Mouse (Mus musculus): ENCODE measurements around the gene Dync1i2. TPM values are rescaled to one million over a fixed set of nuclear protein-coding genes. Genes with fewer than 3 reads are reported as not detected.

The Dync1i2 gene
- total RNA-seq (2012; rRNA removed) (22.9 and 24.6 TPM in 2 replicates), total RNA-seq (2014; rRNA removed) (38.6 and 47.2 TPM in 2 replicates), polyA plus RNA-seq (2012; ENCODE audit: insufficient read length, low read depth) (69.5 and 74.3 TPM in 2 replicates)

- Histone ChIP-seq H3K4me1 (ENCODE audit: control insufficient read depth in 1 of 2, insufficient read depth in 2 of 2) (peaks cover 2 to 16% of the 10 kb centered on the region in 2 experiments), H3K36me3 (replicated peaks in 1 of 2; ENCODE audit: control insufficient read depth in 1 of 2, insufficient read depth in 1 of 2, low read length in 1 of 2) (peaks cover 11 to 12% of the 10 kb centered on the region in 2 experiments), H3K79me2 (replicated peaks; ENCODE audit: control insufficient read depth, extremely low read depth, insufficient read depth, poor library complexity, severe bottlenecking) (peaks cover 9% of the 10 kb centered on the region), H3K4me3 (replicated peaks in 1 of 3; ENCODE audit: low read depth in 2 of 3, low read length in 2 of 3, poor library complexity in 1 of 3) (peak within 1 kb of the TSS; percentile 86 to 93 (median 91)), H3K4me2 (ENCODE audit: insufficient read depth, low read depth, poor library complexity, severe bottlenecking) (peak within 1 kb of the TSS; percentile 89), H3K9ac (ENCODE audit: insufficient read depth, low read depth) (peak within 1 kb of the TSS; percentile 80), H3K27me3 (replicated peaks) (no peaks in the 10 kb centered on the region), H3K9me3 (replicated peaks; ENCODE audit: low read length) (no peaks in the 10 kb centered on the region), H3K27ac (ENCODE audit: insufficient read depth, low read depth) (peak within 1 kb of the TSS; percentile 9; the same call in 1 of the 2 replicates)
- DNase-seq (ENCODE audit: extremely low read depth): peak; percentile 92
- peak; percentile 94; the same call in 1 of the 2 replicates for TF ChIP-seq GABPA (IDR thresholded peaks at IDR 0.05; ENCODE audit: insufficient replicate concordance, low read depth, low read length)
- TF ChIP-seq POLR2AphosphoS2 (IDR thresholded peaks at IDR 0.05; ENCODE audit: low read depth, low read length): peak; percentile 50; the same call in 1 of the 2 replicates
- no peak for TF ChIP-seq NRF1 (IDR thresholded peaks at IDR 0.05; ENCODE audit: low read depth, low read length)
- no peak for TF ChIP-seq RCOR1 (conservative IDR thresholded peaks at IDR 0.05; ENCODE audit: low read depth, low read length)
- no peak for TF ChIP-seq MAFK (IDR thresholded peaks at IDR 0.05; ENCODE audit: insufficient replicate concordance, low read length)
- TF ChIP-seq USF2 (conservative IDR thresholded peaks at IDR 0.05; ENCODE audit: low read depth, low read length): no peak
- peak; percentile 75 for TF ChIP-seq POLR2A (IDR thresholded peaks at IDR 0.05; ENCODE audit: low read depth, low read length)
- peak; percentile 84; the same call in 1 of the 2 replicates for TF ChIP-seq SIN3A (IDR thresholded peaks at IDR 0.05; ENCODE audit: low read length)
- TF ChIP-seq CTCF (conservative IDR thresholded peaks at IDR 0.05 in 1 of 2, IDR thresholded peaks at IDR 0.05 in 1 of 2; ENCODE audit: low read depth in 2 of 2, low read length in 2 of 2): no peak
- TF ChIP-seq CHD1 (IDR thresholded peaks at IDR 0.05; ENCODE audit: low read depth, low read length): no peak
- no peak for TF ChIP-seq ZKSCAN1 (IDR thresholded peaks at IDR 0.05; ENCODE audit: borderline replicate concordance, low read depth, low read length)
- no peak for TF ChIP-seq PAX5 (IDR thresholded peaks at IDR 0.05; ENCODE audit: low read length)
- TF ChIP-seq BHLHE40 (IDR thresholded peaks at IDR 0.05; ENCODE audit: low read depth, low read length): no peak
- peak; percentile 100 for TF ChIP-seq KAT2A (IDR thresholded peaks at IDR 0.05; ENCODE audit: insufficient replicate concordance, low read length)
- no peak for TF ChIP-seq JUND (conservative IDR thresholded peaks at IDR 0.05; ENCODE audit: low read depth, low read length)
- TF ChIP-seq TBP (conservative IDR thresholded peaks at IDR 0.05; ENCODE audit: low read depth, low read length): peak; percentile 54; the same call in 1 of the 2 replicates
- TF ChIP-seq USF1 (IDR thresholded peaks at IDR 0.05; ENCODE audit: low read depth, low read length): no peak
- 0 out of 2 replicates have a peak, but pooled peaks have one; percentile 44 for TF ChIP-seq NELFE (IDR thresholded peaks at IDR 0.05; ENCODE audit: low read depth, low read length)
- peak; percentile 77 for TF ChIP-seq CHD2 (IDR thresholded peaks at IDR 0.05; ENCODE audit: low read length)
- no peak for TF ChIP-seq ZC3H11A (IDR thresholded peaks at IDR 0.05; ENCODE audit: low read depth, low read length)
- TF ChIP-seq ZNF384 (IDR thresholded peaks at IDR 0.05; ENCODE audit: low read depth, low read length): no peak
- no peak for TF ChIP-seq JUN (IDR thresholded peaks at IDR 0.05; ENCODE audit: insufficient read depth, low read depth, low read length)
- peak; percentile 86 for TF ChIP-seq ELF1 (IDR thresholded peaks at IDR 0.05; ENCODE audit: low read depth, low read length)
- peak; percentile 77; the same call in 1 of the 2 replicates for TF ChIP-seq MXI1 (IDR thresholded peaks at IDR 0.05; ENCODE audit: low read depth, low read length)
- TF ChIP-seq MAX (IDR thresholded peaks at IDR 0.05; ENCODE audit: low read length): no peak
- peak; percentile 87 for TF ChIP-seq MYC (IDR thresholded peaks at IDR 0.05; ENCODE audit: low read depth, low read length)
- TF ChIP-seq EP300 (IDR thresholded peaks at IDR 0.05; ENCODE audit: low read length): no peak
- TF ChIP-seq HCFC1 (IDR thresholded peaks at IDR 0.05; ENCODE audit: low read depth, low read length): peak; percentile 100
- TF ChIP-seq RAD21 (IDR thresholded peaks at IDR 0.05; ENCODE audit: low read depth, low read length): no peak
- 0 out of 2 replicates have a peak, but pooled peaks have one; percentile 28 for TF ChIP-seq E2F4 (IDR thresholded peaks at IDR 0.05; ENCODE audit: insufficient replicate concordance, low read depth, low read length)
- TF ChIP-seq IRF4 (IDR thresholded peaks at IDR 0.05; ENCODE audit: low read depth, low read length): no peak
- no peak for TF ChIP-seq ZMIZ1 (IDR thresholded peaks at IDR 0.05; ENCODE audit: low read depth, low read length)
- no peak for TF ChIP-seq ETS1 (conservative IDR thresholded peaks at IDR 0.05; ENCODE audit: low read depth, low read length)
- TF ChIP-seq SMC3 (IDR thresholded peaks at IDR 0.05; ENCODE audit: low read depth, low read length): no peak
- no peak for TF ChIP-seq MAZ (IDR thresholded peaks at IDR 0.05; ENCODE audit: low read depth, low read length)
- TF ChIP-seq UBTF (IDR thresholded peaks at IDR 0.05; ENCODE audit: low read depth, low read length): no peak
- no peak; the same call in 1 of the 2 replicates for TF ChIP-seq MEF2A (IDR thresholded peaks at IDR 0.05; ENCODE audit: borderline replicate concordance, low read depth, low read length)
- 0 out of 2 replicates have a peak, but pooled peaks have one; percentile 47 for TF ChIP-seq TCF12 (IDR thresholded peaks at IDR 0.05; ENCODE audit: low read depth, low read length)
- dilution Hi-C loops (cut with MboI; ENCODE audit: extremely low pct_ligation_motif_present, extremely low pct_unique_long_range_greater_than_20kb, low sequenced_read_pairs) (no loop called here), in situ Hi-C loops (cut with MboI; ENCODE audit: low pct_ligation_motif_present, low pct_unique_long_range_greater_than_20kb, low sequenced_read_pairs) (no loop called here)
Measured at GRCm38 (mm10) chr2:71211591-71212359, at the start of gene Dync1i2. TSS of gene Dync1i2 (plus strand) at chr2:71211706.
